Mouse (Mus musculus) urinary bladder, postnatal 4 days (tissue): Measurements from ENCODE around the gene Gys1.
A peak's percentile ranks its signal among the peaks of the same experiment; 100 is the strongest.

ENCODE experiments used
- DNase-seq, 2 experiments: peaks; one replicate each; pipeline ENCODE4 v3.0.0; 2021 to 2022; ENCODE audit warnings: low spot score in 2 of 2

Gys1 gene

GRCm38 (mm10) chr7:45413864-45414739, 20.5 kb upstream of the Gys1 start:
- peak in 1 of 2 experiments; percentile 70 for DNase-seq

- DNase-seq: no peak
Measured at GRCm38 (mm10) chr7:45414740-45415224, 19.9 kb upstream of the Gys1 start.

GRCm38 (mm10) chr7:45415636-45416035, 19.0 kb upstream of the Gys1 start:
- peak in 1 of 2 experiments; percentile 56 for DNase-seq

GRCm38 (mm10) chr7:45417962-45418492, 16.6 kb upstream of the Gys1 start:
- DNase-seq: peak in 1 of 2 experiments; percentile 50

GRCm38 (mm10) chr7:45419859-45420614, 14.6 kb upstream of the Gys1 start:
- no peak for DNase-seq

GRCm38 (mm10) chr7:45420615-45420919, 14.1 kb upstream of the Gys1 start, which contains the start of gene Lhb:
Gene Lhb, plus strand, starts transcription at chr7:45420820.
- peak in 1 of 2 experiments; percentile 49 for DNase-seq

- DNase-seq: peak in 1 of 2 experiments; percentile 58
Measured at GRCm38 (mm10) chr7:45421194-45421593, 13.4 kb upstream of the Gys1 start.

GRCm38 (mm10) chr7:45426556-45426955, 8.1 kb upstream of the Gys1 start:
- DNase-seq: no peak

- DNase-seq: no peak
Measured at GRCm38 (mm10) chr7:45433835-45434202, 825 bp upstream of the Gys1 start.

- DNase-seq: no peak
Measured at GRCm38 (mm10) chr7:45435038-45435437, 394 bp downstream of the Gys1 start.

GRCm38 (mm10) chr7:45436444-45436843, 1.8 kb downstream of the Gys1 start:
- DNase-seq: no peak

GRCm38 (mm10) chr7:45437046-45437445, 2.4 kb downstream of the Gys1 start:
- no peak for DNase-seq

GRCm38 (mm10) chr7:45437521-45438276, 3.1 kb downstream of the Gys1 start, which contains the start of gene Ruvbl2:
Gene Ruvbl2, minus strand, starts transcription at chr7:45438096.
- no peak for DNase-seq

GRCm38 (mm10) chr7:45443526-45444420, 9.1 kb downstream of the Gys1 start:
- DNase-seq: no peak

GRCm38 (mm10) chr7:45446589-45446988, 11.9 kb downstream of the Gys1 start:
- DNase-seq: no peak

- no peak for DNase-seq
Measured at GRCm38 (mm10) chr7:45447325-45447990, 12.8 kb downstream of the Gys1 start.

GRCm38 (mm10) chr7:45449974-45450373, 15.3 kb downstream of the Gys1 start:
- no peak for DNase-seq

- DNase-seq: peak; percentile 71 to 89
Measured at GRCm38 (mm10) chr7:45451344-45451982, 16.8 kb downstream of the Gys1 start.

- DNase-seq: peak in 1 of 2 experiments; percentile 17
Measured at GRCm38 (mm10) chr7:45454971-45455370, 20.3 kb downstream of the Gys1 start.
